Mouse (Mus musculus) brain, embryonic 14.5 days (tissue): ENCODE results near the gene Gpatch8.
A peak's percentile ranks its signal among the peaks of the same experiment; 100 is the strongest.

Experiments used
- CTCF ChIP-seq: fragments of 200-500 bp; IDR thresholded peaks from 2 replicates; pipeline ENCODE4 v1.5.1; 2012; ENCODE audit warnings: inconsistent platforms, mild to moderate bottlenecking, moderate library complexity, borderline replicate concordance; ENCODE audit not compliant: insufficient read depth, insufficient read length; ENCODE audit errors: extremely low read depth
- POLR2A ChIP-seq: fragments of 200-500 bp; IDR thresholded peaks from 2 replicates; pipeline ENCODE4 v1.6.1; 2012; ENCODE audit warnings: mild to moderate bottlenecking, inconsistent platforms, borderline replicate concordance; ENCODE audit not compliant: poor library complexity, insufficient read depth, insufficient read length, severe bottlenecking; ENCODE audit errors: extremely low read depth

GRCm38 (mm10) chr11:102438212-102439092 lies 117.7 kb downstream of the Gpatch8 start:
- TF ChIP-seq POLR2A (no peak), CTCF (peak; percentile 76)
